Mouse (Mus musculus) midbrain, postnatal 0 days (tissue): Measurements from ENCODE around the gene Sult1e1. TPM values are rescaled to one million over a fixed set of nuclear protein-coding genes. Genes with fewer than 3 reads are reported as not detected.
A peak's percentile ranks its signal among the peaks of the same experiment; 100 is the strongest.

Experiments
- ATAC-seq: fragments of 200-750 bp; cut with Nextera tagmentation; 2 replicates; pipeline ENCODE4 v1.8.0; 2017; ENCODE audit warnings: moderate number of reproducible peaks, mild to moderate bottlenecking, moderate TSS enrichment, moderate library complexity; ENCODE audit not compliant: low FRiP score
- DNase-seq: peaks from one replicate; pipeline ENCODE4 v3.0.0-alpha.2; 2015; ENCODE audit warnings: low spot score
- H3K27ac ChIP-seq: fragments of 300-500 bp; sonication (generic); 2 replicates; pipeline ENCODE4 v1.5.1; 2014; ENCODE audit warnings: low read depth, mild to moderate bottlenecking, low read length, mixed read lengths
- H3K27me3 ChIP-seq: fragments of 300-500 bp; sonication (generic); 2 replicates; pipeline ENCODE4 v1.6.1; 2014; ENCODE audit warnings: low read length, control low read depth, mixed read lengths; ENCODE audit not compliant: insufficient read depth
- H3K36me3 ChIP-seq: fragments of 300-500 bp; sonication (generic); 2 replicates; pipeline ENCODE4 v1.6.1; 2014; ENCODE audit warnings: low read length, control low read depth, mixed read lengths; ENCODE audit not compliant: insufficient read depth
- H3K4me1 ChIP-seq: fragments of 300-500 bp; sonication (generic); 2 replicates; pipeline ENCODE4 v1.6.1; 2014; ENCODE audit warnings: mild to moderate bottlenecking, control low read depth, antibody characterized with exemption, low read length, mixed read lengths; ENCODE audit not compliant: insufficient read depth
- H3K4me2 ChIP-seq: fragments of 300-500 bp; sonication (generic); 2 replicates; pipeline ENCODE4 v1.6.1; 2014; ENCODE audit warnings: low read depth, mild to moderate bottlenecking, low read length, mixed read lengths; ENCODE audit not compliant: poor library complexity, severe bottlenecking
- H3K4me3 ChIP-seq: fragments of 300-500 bp; sonication (generic); 2 replicates; pipeline ENCODE4 v1.5.1; 2014; ENCODE audit warnings: low read depth, mild to moderate bottlenecking, low read length, moderate library complexity
- H3K9ac ChIP-seq: fragments of 300-500 bp; sonication (generic); replicated peaks from 2 replicates; pipeline ENCODE4 v1.6.1; 2014; ENCODE audit warnings: mild to moderate bottlenecking, low read length, moderate library complexity, mixed read lengths; ENCODE audit not compliant: poor library complexity, severe bottlenecking
- H3K9me3 ChIP-seq: fragments of 300-500 bp; sonication (generic); 2 replicates; pipeline ENCODE4 v1.6.1; 2016; ENCODE audit warnings: low read length, control low read depth
- CTCF ChIP-seq: IDR thresholded peaks from 2 replicates; pipeline ENCODE4 v1.5.1; 2016; ENCODE audit warnings: antibody characterized with exemption, mild to moderate bottlenecking
- WGBS: fragments of 180-500 bp; shearing (Covaris S2); extraction: QIAGEN DNeasy Blood & Tissue Kit; methylation state at CpG from one replicate; pipeline ENCODE4 v1.1.7; 2014; 5-methylcytosine and 5-hydroxymethylcytosine counted together
- polyA plus RNA-seq: library from polyadenylated mRNA; unstranded; fragments of >200 nt; fragmentation: Nextera tagmentation; extraction: Ambion mirVana; gene quantifications from 2 replicates; pipeline ENCODE4 v1.2.1, GENCODE M21; 2015
- total RNA-seq: library from RNA; depleted of rRNA; stranded (reverse); fragments of >200 nt; gene quantifications from 2 replicates; pipeline ENCODE4 v1.2.3, GENCODE M21; 2014

Sult1e1 gene
- total and polyA plus RNA-seq, 2 experiments from 2014 or later = 0.16 TPM; not detected in 1

DNA sequence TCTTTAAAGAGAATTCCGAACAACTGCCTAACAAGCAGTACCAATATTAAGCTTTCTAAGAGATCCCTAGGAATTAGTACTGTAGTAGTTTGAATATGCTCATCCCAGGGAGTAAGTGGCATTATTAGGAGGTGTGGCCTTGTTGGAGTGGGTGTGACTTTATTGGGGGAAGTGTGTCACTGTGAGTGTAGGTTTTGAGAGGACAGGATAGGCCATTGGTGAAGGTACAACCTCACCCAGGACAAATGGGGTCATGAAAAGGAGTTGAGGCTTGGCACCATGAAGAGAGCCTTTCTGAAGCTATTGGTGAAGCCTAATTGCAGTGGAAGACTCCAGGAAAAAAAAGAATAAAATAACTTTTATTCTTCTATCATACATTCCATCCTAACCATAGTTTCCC, 24.1 kb downstream of the Sult1e1 start:
- WGBS = 91% methylated on average over 1 of the region's 1 CpGs
- TF ChIP-seq CTCF = no peak
- ATAC-seq = no peak

DNA sequence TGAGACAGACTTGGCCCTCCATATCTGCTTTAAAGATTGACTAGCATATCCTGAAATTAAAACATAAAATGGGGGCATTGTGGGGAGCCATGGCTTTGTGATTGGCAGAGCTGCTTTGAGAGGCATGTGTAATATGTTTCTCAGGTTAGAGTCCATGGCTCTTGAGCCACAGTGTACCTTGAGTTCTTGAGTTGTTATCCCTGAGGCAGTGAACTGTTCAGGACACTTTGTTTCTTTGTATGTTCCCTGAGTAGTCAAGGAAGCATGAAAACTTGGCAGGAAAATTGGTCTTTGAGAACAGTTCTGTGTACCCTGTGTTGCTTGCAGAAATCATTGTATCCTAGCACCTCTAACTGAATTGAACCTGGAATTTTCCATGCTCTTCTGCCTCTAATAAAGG, 28.4 kb downstream of the Sult1e1 start:
- Histone ChIP-seq H3K27ac (no peak overlapping the region), H3K36me3 (no peaks in the 10 kb centered on the region), H3K4me1 (no peaks in the 10 kb centered on the region), H3K4me3 (no peak overlapping the region), H3K27me3 (no peaks in the 10 kb centered on the region), H3K4me2 (no peak overlapping the region), H3K9me3 (no peaks in the 10 kb centered on the region), H3K9ac (no peak overlapping the region)
- ATAC-seq (no peak), DNase-seq (no peak)
- TF ChIP-seq CTCF = no peak

More for the DNA sequence above, 24.1 kb downstream of the Sult1e1 start:
- Histone ChIP-seq H3K36me3 (no peaks in the 10 kb centered on the region), H3K4me1 (no peaks in the 10 kb centered on the region), H3K9me3 (no peaks in the 10 kb centered on the region), H3K4me2 (no peak overlapping the region), H3K4me3 (no peak overlapping the region), H3K9ac (no peak overlapping the region), H3K27ac (no peak overlapping the region), H3K27me3 (no peaks in the 10 kb centered on the region)
- no peak for DNase-seq

DNA sequence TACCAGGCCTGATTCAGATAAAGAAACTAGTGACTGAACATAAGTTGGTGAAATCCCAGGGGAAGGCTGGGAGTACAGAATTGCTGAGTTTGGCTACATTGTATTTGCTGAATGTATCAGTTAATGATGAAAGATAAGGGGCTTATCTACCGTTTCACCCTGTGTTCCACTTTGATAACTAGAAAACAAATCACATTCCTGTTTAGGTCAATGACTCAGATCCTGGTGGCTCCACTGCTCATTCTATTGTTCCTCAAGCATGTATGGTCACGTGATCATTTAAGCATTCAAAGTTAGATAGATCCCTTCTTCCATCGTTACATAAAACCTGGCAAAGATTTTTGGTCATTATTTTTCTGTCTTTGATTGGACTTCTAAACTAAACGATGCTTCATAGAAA, 28.9 kb downstream of the Sult1e1 start:
- Histone ChIP-seq H3K27ac (no peak overlapping the region), H3K4me1 (no peaks in the 10 kb centered on the region), H3K4me2 (no peak overlapping the region), H3K36me3 (no peaks in the 10 kb centered on the region), H3K9me3 (no peaks in the 10 kb centered on the region), H3K27me3 (no peaks in the 10 kb centered on the region), H3K4me3 (no peak overlapping the region), H3K9ac (no peak overlapping the region)
- WGBS = 73% methylated on average over 4 of the region's 4 CpGs
- no peak for ATAC-seq
- DNase-seq = no peak
- TF ChIP-seq CTCF = no peak

DNA sequence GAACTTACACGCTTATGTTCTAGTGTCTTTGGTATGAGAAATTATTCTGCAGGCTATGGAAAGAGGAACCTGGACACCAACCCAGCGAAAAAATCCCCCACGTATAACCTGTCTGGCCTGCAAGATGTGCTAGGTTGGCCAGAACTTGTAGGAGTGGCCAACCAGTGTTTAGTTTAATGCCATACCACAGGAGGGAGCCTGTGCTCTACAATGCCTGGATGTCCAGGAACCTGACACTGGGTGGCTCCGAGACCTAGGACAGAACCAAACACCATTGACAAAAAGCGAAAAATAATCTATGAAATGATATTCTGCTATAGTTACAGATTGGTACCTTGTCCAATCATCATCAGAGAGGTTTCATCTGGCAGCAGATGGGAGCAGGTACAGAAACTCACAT, 31.2 kb downstream of the Sult1e1 start:
- Histone ChIP-seq H3K36me3 (no peaks in the 10 kb centered on the region), H3K27ac (no peak overlapping the region), H3K4me3 (no peak overlapping the region), H3K9ac (no peak overlapping the region), H3K4me1 (no peaks in the 10 kb centered on the region), H3K9me3 (no peaks in the 10 kb centered on the region), H3K27me3 (no peaks in the 10 kb centered on the region), H3K4me2 (no peak overlapping the region)
- no peak for TF ChIP-seq CTCF
- DNase-seq (no peak), ATAC-seq (no peak)
- 77% methylated on average over 5 of the region's 5 CpGs for WGBS

DNA sequence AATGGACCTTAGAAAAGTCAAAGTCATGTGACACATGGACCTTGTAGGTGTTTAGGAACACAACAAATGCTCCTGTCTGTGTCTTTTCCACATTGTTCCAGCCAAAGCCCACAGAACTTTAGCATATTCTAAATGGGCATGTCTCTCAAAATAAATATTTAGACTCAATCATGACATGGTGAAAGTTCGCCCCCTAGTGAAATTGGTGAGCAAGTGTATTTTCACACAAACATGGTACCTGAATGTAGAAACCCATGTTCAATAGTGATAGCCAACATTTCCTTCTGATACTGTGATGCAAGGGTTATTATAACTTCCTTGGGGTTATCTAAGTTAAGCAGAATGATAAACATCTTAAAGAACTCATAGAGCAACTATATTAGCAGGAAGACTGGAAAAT, 40.5 kb downstream of the Sult1e1 start:
- DNase-seq (no peak), ATAC-seq (no peak)
- Histone ChIP-seq H3K4me2 (no peak overlapping the region), H3K9me3 (no peaks in the 10 kb centered on the region), H3K4me1 (no peaks in the 10 kb centered on the region), H3K27ac (no peak overlapping the region), H3K36me3 (no peaks in the 10 kb centered on the region), H3K27me3 (no peaks in the 10 kb centered on the region), H3K4me3 (no peak overlapping the region), H3K9ac (no peak overlapping the region)
- 0 out of 2 replicates have a peak, but pooled peaks have one; percentile 6 for TF ChIP-seq CTCF
- 38% methylated on average over 1 of the region's 1 CpGs for WGBS

DNA sequence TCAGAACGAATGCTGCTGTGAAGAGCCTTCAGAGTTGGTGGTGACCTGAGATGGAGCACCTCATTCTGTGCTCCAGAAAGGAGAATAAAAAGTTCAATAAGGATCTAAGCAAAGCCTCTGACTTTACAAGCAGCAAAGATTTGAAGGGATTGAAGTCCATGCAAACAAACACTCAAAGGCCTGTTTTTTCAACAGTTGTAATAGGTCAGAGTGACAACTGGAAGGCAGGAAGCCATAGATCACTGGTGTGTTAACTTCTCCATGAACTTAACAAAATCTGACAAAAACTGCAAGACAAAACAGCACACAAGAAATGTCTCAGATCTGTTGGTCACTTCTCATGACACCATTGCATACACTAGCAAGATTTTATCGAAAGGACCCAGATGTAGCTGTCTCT, 53.3 kb downstream of the Sult1e1 start, which contains the start of gene Sult1b1:
Sult1b1 (minus strand) TSS at position 85 of the 400 bp plus-strand sequence.
- WGBS = 92% methylated on average over 2 of the region's 2 CpGs
- DNase-seq (no peak), ATAC-seq (no peak)
- Histone ChIP-seq H3K4me1 (no peaks in the 10 kb centered on the region), H3K9me3 (no peaks in the 10 kb centered on the region), H3K9ac (no peak within 1 kb of the TSS), H3K4me3 (no peak within 1 kb of the TSS), H3K27ac (no peak within 1 kb of the TSS), H3K36me3 (no peaks in the 10 kb centered on the region), H3K4me2 (no peak within 1 kb of the TSS), H3K27me3 (no peaks in the 10 kb centered on the region)
- no peak for TF ChIP-seq CTCF
